Mouse (Mus musculus) kidney, adult 2 months (tissue): ENCODE measurements around the gene Gm20671.

Experiments
- CTCF ChIP-seq: fragments of 200-500 bp; conservative IDR thresholded peaks from 2 replicates; pipeline ENCODE4 v1.5.1; 2011; ENCODE audit warnings: low read depth, mild to moderate bottlenecking, control low read depth, low read length, moderate library complexity, mixed read lengths; ENCODE audit not compliant: insufficient read depth, insufficient read length
- POLR2A ChIP-seq: fragments of 200-500 bp; IDR thresholded peaks from one replicate; pipeline ENCODE4 v1.6.1; 2011; ENCODE audit warnings: low read depth, low read length, control low read depth

DNA sequence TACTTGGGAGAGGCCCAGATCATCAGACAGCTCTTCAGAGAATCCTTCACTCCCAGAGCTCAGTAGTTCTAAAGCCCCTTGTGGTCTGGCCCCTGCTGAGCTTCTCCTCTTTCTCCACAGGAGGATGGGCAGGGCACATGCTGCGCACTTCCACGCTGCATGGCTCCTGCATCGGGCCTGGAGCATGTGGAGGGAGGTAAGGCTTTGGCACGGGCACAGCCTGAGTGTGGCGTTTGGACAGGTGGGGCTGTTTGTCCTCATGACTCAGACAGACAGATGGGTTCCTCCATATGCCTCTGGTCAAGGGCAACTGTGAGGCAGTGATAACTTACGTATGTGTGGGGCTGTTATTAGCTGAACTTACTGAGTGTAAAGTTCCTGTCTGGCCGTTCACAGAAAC, 104.6 kb downstream of the Gm20671 start:
- TF ChIP-seq CTCF: no peak
- no peak for TF ChIP-seq POLR2A
